Mouse (Mus musculus) brain, embryonic 18.5 days (tissue): ENCODE measurements at regions not wholly inside any gene's neighbourhood (a gene's known extent, or its start where the extent isn't known, plus 50 kb on each side); places are given as distances from the start of the nearest gene placed in this dataset.

Experiments used
- DNase-seq: peaks from one replicate; pipeline ENCODE4 v3.0.0-alpha.2; 2012; ENCODE audit warnings: low read depth, low spot score

- no peak for DNase-seq
These were observed 271.7 kb downstream of the Rps6kc1 start for GRCm38 (mm10) chr1:190639846-190640245.

GRCm38 (mm10) chr1:190634935-190635334, 276.6 kb downstream of the Rps6kc1 start:
- no peak for DNase-seq

DNA sequence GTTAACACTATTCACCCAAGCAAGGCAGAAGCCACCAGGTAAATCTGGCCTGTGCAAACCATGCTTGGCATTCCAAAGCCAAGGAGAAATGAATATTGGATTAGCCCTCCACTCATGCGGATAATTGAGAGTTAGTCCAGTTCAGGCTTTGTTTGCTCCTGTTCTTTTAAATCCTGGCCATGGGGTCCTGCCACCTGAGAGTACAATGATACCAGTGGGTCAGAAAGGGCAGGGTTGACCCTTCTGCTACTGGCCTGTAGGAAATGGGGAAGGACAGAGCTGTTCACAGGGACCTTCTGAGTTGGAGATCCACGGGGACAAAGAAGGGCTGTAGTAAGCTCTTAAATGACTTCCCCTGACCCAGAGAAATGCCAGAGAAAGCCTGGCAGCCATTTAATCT, 279.9 kb downstream of the Rps6kc1 start:
- DNase-seq = no peak

DNA sequence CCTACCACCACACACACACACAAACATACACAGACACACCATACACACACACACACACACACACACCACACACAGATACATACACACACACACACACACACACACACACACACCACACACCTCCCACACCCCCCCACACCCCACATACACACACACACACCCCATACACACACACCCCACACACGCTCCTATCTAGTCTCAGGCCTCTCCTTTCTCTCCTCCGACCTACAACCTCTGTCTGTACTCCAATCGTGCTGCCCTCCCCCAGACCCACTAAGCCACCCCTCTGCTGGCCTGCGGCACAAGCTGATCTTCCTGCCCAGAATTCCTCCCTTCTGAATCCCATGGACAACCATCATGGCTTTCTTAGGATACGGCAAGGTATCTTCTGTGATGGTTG, 281.4 kb downstream of the Rps6kc1 start:
- no peak for DNase-seq

- DNase-seq = no peak
These were observed 287.7 kb downstream of the Rps6kc1 start for GRCm38 (mm10) chr1:190623916-190624315.

GRCm38 (mm10) chr1:190600425-190600824, 311.1 kb downstream of the Rps6kc1 start:
- no peak for DNase-seq

GRCm38 (mm10) chr1:190599622-190600021, 311.9 kb downstream of the Rps6kc1 start:
- DNase-seq = no peak

DNA sequence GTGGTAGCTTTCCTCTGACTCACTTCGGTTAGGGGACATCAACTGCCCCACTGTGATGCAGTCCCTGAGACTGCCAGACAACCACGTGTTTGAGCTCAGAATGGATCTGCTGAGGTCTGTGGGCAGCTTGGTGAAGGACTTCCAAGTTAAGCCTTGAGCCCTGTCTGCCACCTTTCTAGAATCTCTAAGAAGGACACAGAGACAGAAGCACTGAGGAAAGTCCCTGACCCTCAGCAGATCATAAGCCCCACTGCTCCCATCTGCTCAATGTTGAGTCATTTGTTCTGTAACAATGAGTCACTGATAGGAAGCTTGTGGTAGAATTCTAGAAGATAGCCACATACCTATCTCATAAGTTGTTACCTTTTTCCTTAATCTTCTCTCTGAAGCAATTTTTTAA, 315.4 kb downstream of the Rps6kc1 start:
- DNase-seq = no peak

GRCm38 (mm10) chr1:190591621-190592020, 319.9 kb downstream of the Rps6kc1 start:
- DNase-seq = no peak

DNA sequence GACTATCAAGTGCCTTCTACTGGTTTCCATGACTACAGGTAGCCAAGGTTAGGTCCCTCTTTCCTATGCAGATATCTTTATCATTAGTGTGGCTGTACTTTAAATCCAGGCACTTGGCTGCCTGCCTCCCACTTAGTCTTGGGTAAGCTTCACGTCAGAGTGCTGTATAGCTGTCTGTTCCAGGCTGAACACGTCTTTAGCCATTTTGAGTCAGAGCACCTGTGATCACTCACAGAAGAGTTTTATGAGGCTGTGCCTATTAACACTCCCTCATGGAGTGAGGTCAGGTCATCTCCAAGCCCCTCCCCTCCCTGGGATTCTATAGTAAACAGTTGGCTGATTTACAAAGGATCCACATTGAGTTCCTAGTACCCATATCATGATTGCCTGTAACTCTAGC, 322.0 kb downstream of the Rps6kc1 start:
- no peak for DNase-seq

DNA sequence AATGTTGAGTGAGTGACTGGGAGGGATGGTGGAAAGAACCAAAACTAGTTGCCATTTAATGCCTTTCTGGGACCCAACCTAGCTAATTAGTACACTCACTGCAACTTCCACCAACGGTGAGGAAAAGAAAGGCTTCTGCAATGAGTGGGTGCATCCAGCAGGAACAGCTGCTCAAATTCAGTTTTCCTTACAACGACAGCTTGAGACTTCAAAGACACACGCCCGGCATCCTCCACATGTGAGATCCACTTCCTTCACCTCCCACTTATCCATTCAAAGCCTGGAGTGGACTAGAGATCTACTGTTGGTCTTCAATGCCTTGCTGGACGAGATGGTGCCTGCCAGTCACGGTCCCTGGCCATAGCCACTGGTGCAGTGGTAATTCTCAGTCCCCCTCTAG, 328.3 kb downstream of the Rps6kc1 start:
- DNase-seq = no peak

DNA sequence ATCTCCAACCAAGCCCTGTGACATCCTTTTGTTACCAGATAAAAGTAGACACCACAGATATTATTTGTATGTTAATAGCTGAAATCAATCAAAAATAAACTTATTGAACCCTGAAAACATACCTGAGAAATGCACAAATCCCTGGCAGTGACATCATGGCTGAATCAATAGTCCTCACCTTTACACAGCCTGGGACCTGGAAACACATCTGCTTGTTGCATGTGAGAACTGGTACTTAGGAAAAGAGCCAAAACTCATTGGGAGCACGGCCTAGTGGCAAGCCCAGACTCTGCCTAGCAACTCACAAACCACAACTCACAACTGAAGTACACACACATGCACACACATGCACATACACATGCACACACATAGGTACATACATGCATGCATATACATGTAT, 330.9 kb downstream of the Rps6kc1 start:
- DNase-seq = no peak

DNA sequence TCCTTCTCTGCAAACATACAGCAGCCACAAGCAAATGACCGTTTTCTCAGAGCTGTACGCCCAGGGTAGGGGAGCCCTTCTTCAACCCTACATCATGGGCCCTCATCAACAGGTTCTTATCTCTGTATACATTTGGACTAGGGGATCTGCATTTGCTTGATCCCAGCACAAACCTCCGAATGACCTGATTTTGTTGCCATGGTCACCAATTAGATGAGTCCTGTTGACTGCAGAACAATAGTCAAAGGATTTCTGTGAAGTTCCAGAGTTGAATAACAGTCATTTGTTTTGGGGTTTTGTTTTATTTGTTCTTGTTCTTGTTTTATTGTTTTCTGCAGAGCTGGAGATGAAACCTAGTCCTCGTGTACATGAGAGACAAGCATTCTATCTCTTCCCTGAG, 340.6 kb downstream of the Rps6kc1 start:
- DNase-seq = no peak

DNA sequence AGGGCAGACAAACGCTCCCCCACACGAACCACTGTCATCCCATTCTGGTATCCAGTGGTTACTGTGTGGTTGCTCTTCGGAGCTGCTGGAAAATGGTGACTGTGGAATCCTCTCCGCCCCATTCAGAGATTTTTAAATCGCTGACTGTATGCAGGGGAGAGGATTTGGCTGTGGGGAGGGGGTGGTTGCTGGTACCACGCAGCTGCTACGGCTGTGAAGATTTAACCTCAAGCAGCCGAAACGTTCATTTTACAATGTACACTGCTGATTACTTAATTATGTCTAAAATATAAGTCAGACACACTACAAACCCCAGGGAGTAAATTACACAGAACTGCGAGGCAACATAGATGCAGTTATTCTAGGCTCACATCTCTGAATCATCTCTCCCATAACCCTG, 341.0 kb downstream of the Rps6kc1 start:
- no peak for DNase-seq

GRCm38 (mm10) chr1:190566744-190567143, 344.8 kb downstream of the Rps6kc1 start:
- DNase-seq = no peak

GRCm38 (mm10) chr1:190562865-190563457, 348.6 kb downstream of the Rps6kc1 start:
- DNase-seq = no peak

GRCm38 (mm10) chr1:190560086-190560485, 351.5 kb downstream of the Rps6kc1 start:
- no peak for DNase-seq

DNA sequence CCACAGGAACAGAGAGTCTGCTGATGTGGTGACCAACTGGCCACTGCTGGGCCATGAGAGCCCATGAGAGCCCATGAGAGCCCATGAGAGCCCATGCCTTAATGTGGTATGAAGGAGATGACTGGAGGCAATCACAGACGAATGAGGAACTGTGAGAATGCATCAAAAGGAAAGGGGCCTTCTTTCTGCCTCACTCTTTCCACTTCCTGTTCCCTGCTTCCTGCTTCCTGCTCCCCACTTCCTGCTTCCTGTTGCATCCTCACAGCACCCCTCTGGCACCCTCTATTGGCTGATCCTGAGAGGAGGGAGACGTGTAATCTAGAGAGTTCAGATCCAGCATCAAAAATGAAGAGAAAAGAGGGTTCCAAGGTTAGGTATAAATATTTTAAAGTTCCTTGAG, 369.7 kb downstream of the Rps6kc1 start:
- DNase-seq = no peak

- DNase-seq = no peak
These were observed 362.6 kb upstream of the Prox1 start for GRCm38 (mm10) chr1:190532879-190533676.

GRCm38 (mm10) chr1:190531224-190531623, 360.7 kb upstream of the Prox1 start:
- DNase-seq = no peak

- DNase-seq = no peak
These were observed 359.6 kb upstream of the Prox1 start for GRCm38 (mm10) chr1:190530079-190530478.

- no peak for DNase-seq
These were observed 357.1 kb upstream of the Prox1 start for GRCm38 (mm10) chr1:190527545-190528137.

GRCm38 (mm10) chr1:190526634-190527033, 356.1 kb upstream of the Prox1 start:
- DNase-seq = no peak
